Mouse (Mus musculus) heart, embryonic 16.5 days (tissue): Measurements from ENCODE around the gene Ankrd26. TPM values are rescaled to one million over a fixed set of nuclear protein-coding genes. Genes with fewer than 3 reads are reported as not detected.

Experiments
- ATAC-seq: fragments of 200-750 bp; cut with Nextera tagmentation; replicated peaks from 2 replicates; pipeline ENCODE4 v1.8.0; 2017; ENCODE audit warnings: moderate number of reproducible peaks; ENCODE audit not compliant: insufficient read depth, low FRiP score; ENCODE audit errors: extremely low read depth
- H3K27ac ChIP-seq: fragments of 300-500 bp; sonication (generic); 2 replicates; pipeline ENCODE4 v1.5.1; 2014; ENCODE audit warnings: mild to moderate bottlenecking, low read length, control low read depth, moderate library complexity
- H3K27me3 ChIP-seq: fragments of 300-500 bp; sonication (generic); 2 replicates; pipeline ENCODE4 v1.6.1; 2014; ENCODE audit warnings: low read length, mixed read lengths; ENCODE audit not compliant: control insufficient read depth, insufficient read depth
- H3K36me3 ChIP-seq: fragments of 300-500 bp; sonication (generic); 2 replicates; pipeline ENCODE4 v1.6.1; 2014; ENCODE audit not compliant: control insufficient read depth, insufficient read depth
- H3K4me1 ChIP-seq: fragments of 300-500 bp; sonication (generic); 2 replicates; pipeline ENCODE4 v1.6.1; 2014; ENCODE audit warnings: low read length, mixed read lengths; ENCODE audit not compliant: control insufficient read depth, insufficient read depth
- H3K4me2 ChIP-seq: fragments of 300-500 bp; sonication (generic); 2 replicates; pipeline ENCODE4 v1.6.1; 2014; ENCODE audit warnings: low read depth, mild to moderate bottlenecking, control low read depth, low read length
- H3K4me3 ChIP-seq: fragments of 300-500 bp; sonication (generic); 2 replicates; pipeline ENCODE4 v1.5.1; 2014; ENCODE audit warnings: mild to moderate bottlenecking, control low read depth, low read length
- H3K9ac ChIP-seq: fragments of 300-500 bp; sonication (generic); 2 replicates; pipeline ENCODE4 v1.6.1; 2014; ENCODE audit warnings: low read length, control low read depth
- H3K9me3 ChIP-seq: fragments of 300-500 bp; sonication (generic); replicated peaks from 2 replicates; pipeline ENCODE4 v1.6.1; 2016; ENCODE audit warnings: low read length; ENCODE audit not compliant: control insufficient read depth
- WGBS: fragments of 180-500 bp; shearing (Covaris S2); extraction: QIAGEN DNeasy Blood & Tissue Kit; methylation state at CpG from one replicate; pipeline ENCODE4 v1.1.7; 2014; 5-methylcytosine and 5-hydroxymethylcytosine counted together
- polyA plus RNA-seq: library from polyadenylated mRNA; unstranded; fragments of >200 nt; fragmentation: Nextera tagmentation; extraction: Ambion mirVana; gene quantifications from 2 replicates; pipeline ENCODE4 v1.2.1, GENCODE M21; 2015

Ankrd26 gene
- 6.6 and 11.4 TPM in 2 replicates for polyA plus RNA-seq

- Histone ChIP-seq H3K4me2 (peak within 1 kb of the TSS; percentile 92), H3K9me3 (no peaks in the 10 kb centered on the region), H3K27me3 (no peaks in the 10 kb centered on the region), H3K4me3 (peak within 1 kb of the TSS; percentile 80), H3K36me3 (peaks cover 10% of the 10 kb centered on the region), H3K9ac (peak within 1 kb of the TSS; percentile 86), H3K27ac (peak within 1 kb of the TSS; percentile 77), H3K4me1 (peaks cover 18% of the 10 kb centered on the region)
- peak; percentile 98 for ATAC-seq
- 4% methylated on average over 54 of the region's 54 CpGs for WGBS
Measured at GRCm38 (mm10) chr6:118561745-118562609, at the start of gene Ankrd26. Ankrd26 (minus strand) TSS chr6:118562226.

GRCm38 (mm10) chr6:118608906-118609305 is 46.9 kb upstream of the Ankrd26 start:
- Histone ChIP-seq H3K36me3 (peaks cover 47% of the 10 kb centered on the region), H3K27me3 (no peaks in the 10 kb centered on the region), H3K4me3 (no peak overlapping the region), H3K9ac (no peak overlapping the region), H3K9me3 (no peaks in the 10 kb centered on the region), H3K27ac (no peak overlapping the region), H3K4me2 (no peak overlapping the region), H3K4me1 (no peaks in the 10 kb centered on the region)
- 82% methylated on average over 6 of the region's 6 CpGs for whole genome bisulfite sequencing
- no peak for ATAC-seq

GRCm38 (mm10) chr6:118605974-118606373 is 43.9 kb upstream of the Ankrd26 start:
- H3K4me2 ChIP-seq = no peak overlapping the region
- no peak overlapping the region for H3K4me3 ChIP-seq
- no peaks in the 10 kb centered on the region for H3K27me3 ChIP-seq
- no peak overlapping the region for H3K27ac ChIP-seq
- WGBS = 74% methylated on average over 7 of the region's 7 CpGs
- peaks cover 43% of the 10 kb centered on the region for H3K36me3 ChIP-seq
- H3K9me3 ChIP-seq = no peaks in the 10 kb centered on the region
- H3K4me1 ChIP-seq = no peaks in the 10 kb centered on the region
- ATAC-seq = no peak
- no peak overlapping the region for H3K9ac ChIP-seq

- H3K4me1 ChIP-seq = no peaks in the 10 kb centered on the region
- no peak overlapping the region for H3K27ac ChIP-seq
- no peak overlapping the region for H3K9ac ChIP-seq
- ATAC-seq = no peak
- no peaks in the 10 kb centered on the region for H3K9me3 ChIP-seq
- peaks cover 49% of the 10 kb centered on the region for H3K36me3 ChIP-seq
- no peak overlapping the region for H3K4me3 ChIP-seq
- WGBS = 92% methylated on average over 7 of the region's 7 CpGs
- H3K4me2 ChIP-seq = no peak overlapping the region
- H3K27me3 ChIP-seq = no peaks in the 10 kb centered on the region
Measured at GRCm38 (mm10) chr6:118603825-118604224, 41.8 kb upstream of the Ankrd26 start.

- H3K4me2 ChIP-seq = no peak overlapping the region
- H3K36me3 ChIP-seq = peaks cover 40% of the 10 kb centered on the region
- no peak overlapping the region for H3K4me3 ChIP-seq
- H3K9me3 ChIP-seq = no peaks in the 10 kb centered on the region
- ATAC-seq = no peak
- no peaks in the 10 kb centered on the region; the same call in 1 of the 2 replicates for H3K4me1 ChIP-seq
- no peak overlapping the region for H3K9ac ChIP-seq
- peak overlapping the region; percentile 23; the same call in 1 of the 2 replicates for H3K27ac ChIP-seq
- WGBS = 50% methylated on average over 9 of the region's 9 CpGs
- H3K27me3 ChIP-seq = peaks cover 6% of the 10 kb centered on the region
Measured at GRCm38 (mm10) chr6:118595681-118596055, 33.6 kb upstream of the Ankrd26 start.

- Histone ChIP-seq H3K4me3 (no peak overlapping the region), H3K27ac (peak overlapping the region; percentile 23; the same call in 1 of the 2 replicates), H3K9me3 (no peaks in the 10 kb centered on the region), H3K4me1 (peaks cover under 1% of the 10 kb centered on the region; the same call in 1 of the 2 replicates), H3K4me2 (no peak overlapping the region), H3K36me3 (peaks cover 37% of the 10 kb centered on the region), H3K27me3 (peaks cover 6% of the 10 kb centered on the region), H3K9ac (no peak overlapping the region)
- WGBS = 66% methylated on average over 10 of the region's 10 CpGs
- ATAC-seq = no peak
Measured at GRCm38 (mm10) chr6:118594833-118595680, 33.0 kb upstream of the Ankrd26 start.

- no peak for ATAC-seq
Measured at GRCm38 (mm10) chr6:118594070-118594469, 32.0 kb upstream of the Ankrd26 start.

GRCm38 (mm10) chr6:118593377-118594061 is 31.5 kb upstream of the Ankrd26 start:
- ATAC-seq = no peak
- H3K9ac ChIP-seq = no peak overlapping the region

More at GRCm38 (mm10) chr6:118594070-118594469, 32.0 kb upstream of the Ankrd26 start:
- WGBS = 48% methylated on average over 10 of the region's 10 CpGs
- H3K27me3 ChIP-seq = peaks cover 6% of the 10 kb centered on the region
- peaks cover 2% of the 10 kb centered on the region; the same call in 1 of the 2 replicates for H3K4me1 ChIP-seq
- H3K4me3 ChIP-seq = peak overlapping the region; percentile 41
- no peak overlapping the region for H3K27ac ChIP-seq
- H3K4me2 ChIP-seq = peak overlapping the region; percentile 62
- H3K36me3 ChIP-seq = peaks cover 32% of the 10 kb centered on the region
- no peaks in the 10 kb centered on the region for H3K9me3 ChIP-seq
- no peak overlapping the region for H3K9ac ChIP-seq

More at GRCm38 (mm10) chr6:118593377-118594061, 31.5 kb upstream of the Ankrd26 start:
- peak overlapping the region; percentile 41 for H3K4me3 ChIP-seq
- no peak overlapping the region for H3K27ac ChIP-seq
- 33% methylated on average over 34 of the region's 34 CpGs for WGBS
- no peaks in the 10 kb centered on the region for H3K9me3 ChIP-seq
- peaks cover 32% of the 10 kb centered on the region for H3K36me3 ChIP-seq
- H3K4me1 ChIP-seq = peaks cover 2% of the 10 kb centered on the region; the same call in 1 of the 2 replicates
- peaks cover 6% of the 10 kb centered on the region for H3K27me3 ChIP-seq
- peak overlapping the region; percentile 62 for H3K4me2 ChIP-seq
